Mouse (Mus musculus): ENCODE results near the gene Gdpd5. TPM values are rescaled to one million over a fixed set of nuclear protein-coding genes. Genes with fewer than 3 reads are reported as not detected.

Gdpd5 gene
- polyA plus RNA-seq, 1 experiment from 2014 or later = 8.1 TPM

GRCm38 (mm10) chr7:99395385-99395784 is 14.2 kb downstream of the Gdpd5 start:
- Histone ChIP-seq H3K4me2 (replicated peaks; ENCODE audit: low read depth) (no peak overlapping the region), H3K27ac (replicated peaks) (no peak overlapping the region), H3K27me3 (ENCODE audit: control insufficient read depth, insufficient read depth, low read length) (no peaks in the 10 kb centered on the region), H3K9me3 (ENCODE audit: control insufficient read depth, low read length) (no peaks in the 10 kb centered on the region), H3K9ac (ENCODE audit: low read length) (no peak overlapping the region), H3K4me1 (replicated peaks; ENCODE audit: control insufficient read depth, insufficient read depth) (no peaks in the 10 kb centered on the region), H3K4me3 (ENCODE audit: low read depth, low read length) (no peak overlapping the region), H3K36me3 (ENCODE audit: control insufficient read depth, insufficient read depth, low read length) (no peaks in the 10 kb centered on the region)
- no peak for DNase-seq (ENCODE audit: low spot score)
- no peak for TF ChIP-seq CTCF (IDR thresholded peaks at IDR 0.05; ENCODE audit: low read depth)
- no peak for TF ChIP-seq EP300 (optimal IDR thresholded peaks at IDR 0.05)
- WGBS = 65% methylated on average over 4 of the region's 4 CpGs
- ATAC-seq (ENCODE audit: low FRiP score, low TSS enrichment) = no peak

- WGBS = 84% methylated on average over 11 of the region's 11 CpGs
- H3K27ac ChIP-seq (replicated peaks) = no peak overlapping the region
- DNase-seq (ENCODE audit: low spot score) = no peak
Observed at GRCm38 (mm10) chr7:99395908-99396616, 14.8 kb downstream of the Gdpd5 start.

GRCm38 (mm10) chr7:99396994-99397659 is 15.9 kb downstream of the Gdpd5 start:
- Histone ChIP-seq H3K4me3 (ENCODE audit: low read depth, low read length) (no peak overlapping the region), H3K27me3 (ENCODE audit: control insufficient read depth, insufficient read depth, low read length) (no peaks in the 10 kb centered on the region), H3K9me3 (ENCODE audit: control insufficient read depth, low read length) (no peaks in the 10 kb centered on the region), H3K27ac (replicated peaks) (no peak overlapping the region), H3K36me3 (ENCODE audit: control insufficient read depth, insufficient read depth, low read length) (no peaks in the 10 kb centered on the region), H3K4me2 (replicated peaks; ENCODE audit: low read depth) (no peak overlapping the region), H3K9ac (ENCODE audit: low read length) (no peak overlapping the region), H3K4me1 (replicated peaks; ENCODE audit: control insufficient read depth, insufficient read depth) (no peaks in the 10 kb centered on the region)
- TF ChIP-seq CTCF (IDR thresholded peaks at IDR 0.05; ENCODE audit: low read depth) (no peak), EP300 (optimal IDR thresholded peaks at IDR 0.05) (no peak)
- ATAC-seq (ENCODE audit: low FRiP score, low TSS enrichment) = no peak
- DNase-seq (ENCODE audit: low spot score) = no peak
- 74% methylated on average over 11 of the region's 11 CpGs for WGBS

More at GRCm38 (mm10) chr7:99395908-99396616, 14.8 kb downstream of the Gdpd5 start:
- no peak for ATAC-seq (ENCODE audit: low FRiP score, low TSS enrichment)
- H3K4me1 ChIP-seq (replicated peaks; ENCODE audit: control insufficient read depth, insufficient read depth) = no peaks in the 10 kb centered on the region
- no peak for TF ChIP-seq CTCF (IDR thresholded peaks at IDR 0.05; ENCODE audit: low read depth)
- H3K9me3 ChIP-seq (ENCODE audit: control insufficient read depth, low read length) = no peaks in the 10 kb centered on the region
- no peaks in the 10 kb centered on the region for H3K27me3 ChIP-seq (ENCODE audit: control insufficient read depth, insufficient read depth, low read length)
- no peaks in the 10 kb centered on the region for H3K36me3 ChIP-seq (ENCODE audit: control insufficient read depth, insufficient read depth, low read length)
- H3K4me3 ChIP-seq (ENCODE audit: low read depth, low read length) = no peak overlapping the region
- H3K4me2 ChIP-seq (replicated peaks; ENCODE audit: low read depth) = no peak overlapping the region
- H3K9ac ChIP-seq (ENCODE audit: low read length) = no peak overlapping the region

- DNase-seq (ENCODE audit: low spot score) = no peak
Observed at GRCm38 (mm10) chr7:99401373-99401772, 20.2 kb downstream of the Gdpd5 start.

GRCm38 (mm10) chr7:99402477-99402876 is 21.3 kb downstream of the Gdpd5 start:
- no peaks in the 10 kb centered on the region for H3K27me3 ChIP-seq (ENCODE audit: control insufficient read depth, insufficient read depth, low read length)
- no peak for ATAC-seq (ENCODE audit: low FRiP score, low TSS enrichment)
- WGBS = 72% methylated on average over 6 of the region's 6 CpGs
- H3K9me3 ChIP-seq (ENCODE audit: control insufficient read depth, low read length) = no peaks in the 10 kb centered on the region
- no peaks in the 10 kb centered on the region for H3K4me1 ChIP-seq (replicated peaks; ENCODE audit: control insufficient read depth, insufficient read depth)
- no peaks in the 10 kb centered on the region for H3K36me3 ChIP-seq (ENCODE audit: control insufficient read depth, insufficient read depth, low read length)
- peak overlapping the region; percentile 30; the same call in 1 of the 2 replicates for H3K27ac ChIP-seq (replicated peaks)
- no peak for TF ChIP-seq EP300 (optimal IDR thresholded peaks at IDR 0.05)
- TF ChIP-seq CTCF (IDR thresholded peaks at IDR 0.05; ENCODE audit: low read depth) = no peak
- H3K4me3 ChIP-seq (ENCODE audit: low read depth, low read length) = no peak overlapping the region
- no peak overlapping the region for H3K4me2 ChIP-seq (replicated peaks; ENCODE audit: low read depth)
- no peak overlapping the region for H3K9ac ChIP-seq (ENCODE audit: low read length)
- DNase-seq (ENCODE audit: low spot score) = no peak

More at GRCm38 (mm10) chr7:99401373-99401772, 20.2 kb downstream of the Gdpd5 start:
- Histone ChIP-seq H3K4me3 (ENCODE audit: low read depth, low read length) (no peak overlapping the region), H3K4me2 (replicated peaks; ENCODE audit: low read depth) (no peak overlapping the region), H3K9ac (ENCODE audit: low read length) (no peak overlapping the region), H3K27ac (replicated peaks) (0 out of 2 replicates have a peak overlapping the region, but pooled peaks have one; percentile 18), H3K4me1 (replicated peaks; ENCODE audit: control insufficient read depth, insufficient read depth) (no peaks in the 10 kb centered on the region), H3K36me3 (ENCODE audit: control insufficient read depth, insufficient read depth, low read length) (no peaks in the 10 kb centered on the region), H3K9me3 (ENCODE audit: control insufficient read depth, low read length) (no peaks in the 10 kb centered on the region), H3K27me3 (ENCODE audit: control insufficient read depth, insufficient read depth, low read length) (no peaks in the 10 kb centered on the region)
- TF ChIP-seq EP300 (optimal IDR thresholded peaks at IDR 0.05) (no peak), CTCF (IDR thresholded peaks at IDR 0.05; ENCODE audit: low read depth) (no peak)
- 36% methylated on average over 8 of the region's 8 CpGs for WGBS
- peak; percentile 44; the same call in 1 of the 2 replicates for ATAC-seq (ENCODE audit: low FRiP score, low TSS enrichment)

- no peak overlapping the region for H3K4me3 ChIP-seq (ENCODE audit: low read depth, low read length)
- ATAC-seq (ENCODE audit: low FRiP score, low TSS enrichment) (no peak), DNase-seq (ENCODE audit: low spot score) (peak; percentile 34)
- H3K27ac ChIP-seq (replicated peaks) = peak overlapping the region; percentile 30; the same call in 1 of the 2 replicates
- H3K9ac ChIP-seq (ENCODE audit: low read length) = no peak overlapping the region
- 67% methylated on average over 7 of the region's 7 CpGs for WGBS
- TF ChIP-seq EP300 (optimal IDR thresholded peaks at IDR 0.05) = no peak
- no peak for TF ChIP-seq CTCF (IDR thresholded peaks at IDR 0.05; ENCODE audit: low read depth)
- H3K4me2 ChIP-seq (replicated peaks; ENCODE audit: low read depth) = no peak overlapping the region
- no peaks in the 10 kb centered on the region for H3K27me3 ChIP-seq (ENCODE audit: control insufficient read depth, insufficient read depth, low read length)
- no peaks in the 10 kb centered on the region for H3K9me3 ChIP-seq (ENCODE audit: control insufficient read depth, low read length)
- no peaks in the 10 kb centered on the region for H3K36me3 ChIP-seq (ENCODE audit: control insufficient read depth, insufficient read depth, low read length)
- no peaks in the 10 kb centered on the region for H3K4me1 ChIP-seq (replicated peaks; ENCODE audit: control insufficient read depth, insufficient read depth)
Observed at GRCm38 (mm10) chr7:99403254-99403653, 22.0 kb downstream of the Gdpd5 start.
